Mouse (Mus musculus) embryonic facial prominence, embryonic 10.5 days (tissue): ENCODE measurements around the gene Ewsr1. TPM values are rescaled to one million over a fixed set of nuclear protein-coding genes. Genes with fewer than 3 reads are reported as not detected.

Experiments used
- DNase-seq: peaks from one replicate; pipeline ENCODE4 v3.0.0-alpha.2; 2017; ENCODE audit warnings: low spot score
- H3K27ac ChIP-seq: fragments of 300-500 bp; sonication (generic); replicated peaks from 2 replicates; pipeline ENCODE4 v1.5.1; 2016; ENCODE audit warnings: mild to moderate bottlenecking
- H3K27me3 ChIP-seq: fragments of 300-500 bp; sonication (generic); replicated peaks from 2 replicates; pipeline ENCODE4 v1.6.1; 2016; ENCODE audit warnings: low read depth, mild to moderate bottlenecking; ENCODE audit not compliant: poor library complexity, severe bottlenecking
- H3K36me3 ChIP-seq: fragments of 300-500 bp; sonication (generic); replicated peaks from 2 replicates; pipeline ENCODE4 v1.6.1; 2016; ENCODE audit warnings: mild to moderate bottlenecking, moderate library complexity
- H3K4me1 ChIP-seq: fragments of 300-500 bp; sonication (generic); 2 replicates; pipeline ENCODE4 v1.6.1; 2016
- H3K4me3 ChIP-seq: fragments of 300-500 bp; sonication (generic); 2 replicates; pipeline ENCODE4 v1.5.1; 2016; ENCODE audit warnings: mild to moderate bottlenecking, moderate library complexity
- H3K9me3 ChIP-seq: fragments of 300-500 bp; sonication (generic); 2 replicates; pipeline ENCODE4 v1.6.1; 2016; ENCODE audit warnings: mild to moderate bottlenecking
- WGBS: fragments of 180-500 bp; shearing (Covaris S2); methylation state at CpG from one replicate; pipeline ENCODE4 v1.1.7; 2016; 5-methylcytosine and 5-hydroxymethylcytosine counted together
- microRNA-seq: library from miRNA; unstranded; fragments of <30 nt; microRNA quantifications from one replicate; pipeline ENCODE4, GENCODE M21; 2017
- polyA plus RNA-seq: library from polyadenylated mRNA; unstranded; fragments of >200 nt; fragmentation: Nextera tagmentation; extraction: Ambion mirVana; gene quantifications from 2 replicates; pipeline ENCODE4 v1.2.1, GENCODE M21; 2016

Ewsr1 gene
- polyA plus RNA-seq, 1 experiment from 2014 or later = 969 TPM

DNA sequence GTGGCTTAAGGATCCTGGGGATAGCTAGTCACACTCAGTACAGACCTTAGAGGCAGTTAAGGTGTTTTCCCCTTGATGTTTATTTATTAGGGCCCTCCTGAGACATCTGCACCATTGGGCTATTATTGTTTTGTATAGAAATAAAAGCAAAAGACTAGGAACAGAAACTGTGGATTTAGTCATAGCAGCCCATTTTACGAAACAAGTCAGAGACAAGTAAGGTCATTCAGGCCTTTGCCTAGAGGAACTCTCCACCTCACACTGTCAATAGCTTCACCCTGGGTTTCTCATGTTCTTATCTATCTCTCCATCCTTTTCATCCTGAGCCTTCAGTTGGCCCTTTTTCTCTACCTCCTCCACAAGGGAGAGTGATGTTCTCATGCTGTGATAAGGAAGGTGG, 74.0 kb downstream of the Ewsr1 start:
- Histone ChIP-seq H3K9me3 (no peaks in the 10 kb centered on the region), H3K36me3 (peaks cover 86% of the 10 kb centered on the region), H3K27ac (no peak overlapping the region), H3K27me3 (no peaks in the 10 kb centered on the region), H3K4me1 (no peaks in the 10 kb centered on the region), H3K4me3 (no peak overlapping the region)
- no peak for DNase-seq
- WGBS = 96% methylated on average over 1 of the region's 1 CpGs

Small RNA genes within 50 kb of the gene (microRNA-seq; reads per million reads assigned to microRNA genes)
- 0.91 reads per million for gene Gm47296

Other genes with a start within 250 kb of the Ewsr1 start
- 68.1 and 68.7 TPM in 2 replicates for gene Nf2, start 249.7 kb downstream of the Ewsr1 start, polyA plus RNA-seq
- 88.1 and 91.7 TPM in 2 replicates for gene Nipsnap1, start 225.3 kb downstream of the Ewsr1 start, polyA plus RNA-seq
- gene Thoc5, start 203.9 kb downstream of the Ewsr1 start, polyA plus RNA-seq = 52.1 and 52.9 TPM in 2 replicates
- 0.14 and 0.25 TPM in 2 replicates for gene Nefh, start 151.2 kb downstream of the Ewsr1 start, polyA plus RNA-seq
- 58.6 and 60.2 TPM in 2 replicates for gene Ap1b1, start 112.4 kb downstream of the Ewsr1 start, polyA plus RNA-seq
- gene Rasl10a, start 41.1 kb downstream of the Ewsr1 start, polyA plus RNA-seq = 0.54 and 0.56 TPM in 2 replicates
- 25.3 and 25.7 TPM in 2 replicates for gene Gas2l1, start 33.9 kb downstream of the Ewsr1 start, polyA plus RNA-seq
- 30.8 and 31.9 TPM in 2 replicates for gene Rhbdd3, start 340 bp downstream of the Ewsr1 start, polyA plus RNA-seq
- gene Emid1, start 53.0 kb upstream of the Ewsr1 start, polyA plus RNA-seq = 13.1 and 24.6 TPM in 2 replicates
- gene Kremen1, start 162.3 kb upstream of the Ewsr1 start, polyA plus RNA-seq = 16.5 and 17.3 TPM in 2 replicates